Mouse (Mus musculus) right cerebral cortex, adult 18-20 months (tissue): ENCODE measurements at regions not wholly inside any gene's neighbourhood (a gene's known extent, or its start where the extent isn't known, plus 50 kb on each side); places are given as distances from the start of the nearest gene placed in this dataset.

Experiments used
- DNase-seq: peaks from one replicate; pipeline ENCODE4 v3.0.0; 2022; ENCODE audit warnings: mixed read lengths

GRCm38 (mm10) chrX:97748251-97749016 lies 371.4 kb upstream of the Eda2r start:
- DNase-seq, result no peak

- DNase-seq, result no peak
Measured at GRCm38 (mm10) chrX:97744356-97744755, 367.3 kb upstream of the Eda2r start.

- DNase-seq, result no peak
Measured at GRCm38 (mm10) chrX:97724537-97724936, 347.5 kb upstream of the Eda2r start.

- DNase-seq, result no peak
Measured at GRCm38 (mm10) chrX:97707851-97708250, 330.8 kb upstream of the Eda2r start.

- DNase-seq, result no peak
Measured at GRCm38 (mm10) chrX:97658726-97659125, 281.7 kb upstream of the Eda2r start.

GRCm38 (mm10) chrX:97651601-97652290 lies 274.7 kb upstream of the Eda2r start:
- DNase-seq, result peak; percentile 7
